Mouse (Mus musculus): ENCODE measurements around the gene Rusc1. TPM values are rescaled to one million over a fixed set of nuclear protein-coding genes. Genes with fewer than 3 reads are reported as not detected.

Gene Rusc1
- total and polyA plus RNA-seq, 3 experiments = 40.8 to 58.9 TPM; not detected in 1

DNA sequence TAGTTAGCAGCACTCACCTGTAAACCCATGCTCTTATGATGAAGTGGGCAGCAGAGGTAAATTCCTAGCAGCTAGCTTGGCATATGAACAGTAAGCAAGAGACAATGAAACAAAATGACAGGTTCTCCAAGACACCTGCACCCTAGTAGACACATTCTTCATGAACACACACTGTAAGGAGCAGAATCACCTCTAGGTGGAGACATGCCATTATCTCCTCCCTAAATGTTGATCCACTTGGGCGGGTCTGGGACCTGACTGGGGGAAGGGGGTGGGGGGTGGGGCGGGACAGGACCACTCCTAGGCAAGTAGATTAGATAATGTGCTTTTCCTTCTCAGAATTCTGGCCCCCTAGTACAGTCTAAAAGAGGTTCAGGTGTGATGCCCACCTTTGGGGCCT is 22.4 kb upstream of the Rusc1 start:
- H3K4me3 ChIP-seq (ENCODE audit: control insufficient read depth in 1 of 2, insufficient read depth in 1 of 2, low read depth in 2 of 2, low read length in 2 of 2) = no peak overlapping the region
- peaks cover 0 to 4% of the 10 kb centered on the region in 2 experiments; a peak in 2 of 4 replicates for H3K36me3 ChIP-seq (ENCODE audit: control insufficient read depth in 1 of 2, insufficient read depth in 2 of 2, low read length in 2 of 2)
- H3K4me1 ChIP-seq (ENCODE audit: control insufficient read depth in 1 of 2, insufficient read depth in 2 of 2, low read length in 2 of 2) = peaks cover 5% of the 10 kb centered on the region in 2 experiments; a peak in 3 of 4 replicates
- no peaks in the 10 kb centered on the region for H3K9me3 ChIP-seq (replicated peaks; ENCODE audit: insufficient read depth, low read length)
- H3K27ac ChIP-seq (ENCODE audit: control insufficient read depth, low read depth, low read length) = no peak overlapping the region
- DNase-seq (ENCODE audit: low read depth, low spot score) = peak; percentile 87
- no peaks in the 10 kb centered on the region for H3K79me2 ChIP-seq (ENCODE audit: control insufficient read depth, insufficient read depth, low read length, poor library complexity)
- TF ChIP-seq CHD2 (IDR thresholded peaks at IDR 0.05; ENCODE audit: low read length) (peak; percentile 12; the same call in 1 of the 2 replicates), POLR2AphosphoS5 (IDR thresholded peaks at IDR 0.05; ENCODE audit: borderline replicate concordance, low read depth, low read length) (no peak), MYC (IDR thresholded peaks at IDR 0.05; ENCODE audit: low read depth, low read length) (0 out of 2 replicates have a peak, but pooled peaks have one; percentile 53), MXI1 (IDR thresholded peaks at IDR 0.05; ENCODE audit: low read depth, low read length) (peak; percentile 33; the same call in 1 of the 2 replicates), MAFK (IDR thresholded peaks at IDR 0.05; ENCODE audit: borderline replicate concordance, low read depth, low read length) (no peak), MEF2A (IDR thresholded peaks at IDR 0.05; ENCODE audit: extremely low read depth, insufficient replicate concordance, low read depth, low read length, poor library complexity, severe bottlenecking) (no peak), SIN3A (IDR thresholded peaks at IDR 0.05; ENCODE audit: low read length) (peak; percentile 60), USF2 (IDR thresholded peaks at IDR 0.05; ENCODE audit: borderline replicate concordance in 1 of 2, insufficient read depth in 1 of 2, low read depth in 1 of 2, low read length in 2 of 2) (no peak), ZMIZ1 (IDR thresholded peaks at IDR 0.05; ENCODE audit: low read depth, low read length) (no peak), POLR2AphosphoS2 (IDR thresholded peaks at IDR 0.05; ENCODE audit: low read length) (no peak), NELFE (IDR thresholded peaks at IDR 0.05; ENCODE audit: low read depth, low read length) (no peak), E2F4 (IDR thresholded peaks at IDR 0.05; ENCODE audit: borderline replicate concordance, low read depth, low read length) (no peak), RAD21 (IDR thresholded peaks at IDR 0.05; ENCODE audit: low read depth, low read length) (peak; percentile 83), SMC3 (IDR thresholded peaks at IDR 0.05; ENCODE audit: low read depth, low read length) (peak; percentile 79), BHLHE40 (IDR thresholded peaks at IDR 0.05; ENCODE audit: borderline replicate concordance, low read depth, low read length) (peak; percentile 48; the same call in 1 of the 2 replicates), CTCF (IDR thresholded peaks at IDR 0.05 in 2 of 3, conservative IDR thresholded peaks at IDR 0.05 in 1 of 3; ENCODE audit: control insufficient read depth in 1 of 3, insufficient read depth in 1 of 3, low read depth in 2 of 3, low read length in 3 of 3, poor library complexity in 1 of 3, severe bottlenecking in 1 of 3) (peak; percentile 68 to 84 (median 81)), HCFC1 (IDR thresholded peaks at IDR 0.05; ENCODE audit: low read depth, low read length) (0 out of 2 replicates have a peak, but pooled peaks have one; percentile 26), RCOR1 (IDR thresholded peaks at IDR 0.05; ENCODE audit: low read depth, low read length) (no peak), JUND (IDR thresholded peaks at IDR 0.05; ENCODE audit: low read depth, low read length) (no peak), GABPA (IDR thresholded peaks at IDR 0.05; ENCODE audit: low read depth, low read length) (no peak), POLR2A (IDR thresholded peaks at IDR 0.05; ENCODE audit: control insufficient read depth in 1 of 2, insufficient read depth in 1 of 2, low read depth in 1 of 2, low read length in 2 of 2, poor library complexity in 1 of 2) (no peak), ELF1 (IDR thresholded peaks at IDR 0.05; ENCODE audit: low read depth, low read length) (no peak), ZC3H11A (IDR thresholded peaks at IDR 0.05; ENCODE audit: low read depth, low read length) (peak; percentile 83), GATA1 (IDR thresholded peaks at IDR 0.05; ENCODE audit: low read depth, low read length) (peak; percentile 10; the same call in 1 of the 2 replicates), ZKSCAN1 (IDR thresholded peaks at IDR 0.05; ENCODE audit: low read depth, low read length) (no peak), NRF1 (IDR thresholded peaks at IDR 0.05; ENCODE audit: insufficient read depth, low read depth, low read length, poor library complexity, severe bottlenecking) (no peak), USF1 (IDR thresholded peaks at IDR 0.05; ENCODE audit: low read depth, low read length) (no peak), MAZ (IDR thresholded peaks at IDR 0.05; ENCODE audit: low read depth, low read length) (no peak), KAT2A (conservative IDR thresholded peaks at IDR 0.05; ENCODE audit: low read depth, low read length) (no peak)
- H3K9ac ChIP-seq (ENCODE audit: control insufficient read depth, low read depth, low read length, poor library complexity, severe bottlenecking) = no peak overlapping the region
- peaks cover 0 to 1% of the 10 kb centered on the region in 2 experiments; a peak in 1 of 4 replicates for H3K27me3 ChIP-seq (ENCODE audit: control insufficient read depth in 1 of 2, insufficient read depth in 2 of 2, low read length in 2 of 2)
